Mouse (Mus musculus) cerebellum, adult 9-10 months (tissue): ENCODE results near the gene Uchl5.
A peak's percentile ranks its signal among the peaks of the same experiment; 100 is the strongest.

Experiments used
- DNase-seq: peaks from one replicate; pipeline ENCODE4 v3.0.0; 2022

Gene Uchl5

DNA sequence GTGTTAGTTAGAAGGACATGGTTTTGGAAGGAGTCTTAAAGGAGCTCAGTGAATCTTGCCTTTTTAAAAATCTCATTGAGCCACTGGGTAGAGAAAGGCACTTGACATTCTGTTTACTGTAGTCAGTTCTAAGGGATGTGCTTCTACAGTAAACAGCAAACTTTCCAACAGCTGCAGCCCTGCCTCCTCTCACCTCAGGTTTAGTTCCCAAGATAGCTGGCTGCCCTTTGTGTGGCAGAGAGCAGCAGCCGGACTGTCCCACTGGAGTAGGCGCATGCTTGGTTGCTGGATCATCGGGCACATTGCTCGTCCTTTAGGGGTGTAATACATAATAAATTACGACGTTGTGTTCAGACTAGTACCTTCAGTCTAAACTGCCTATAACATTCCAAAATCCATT lies 32.0 kb downstream of the Uchl5 start:
- no peak for DNase-seq

DNA sequence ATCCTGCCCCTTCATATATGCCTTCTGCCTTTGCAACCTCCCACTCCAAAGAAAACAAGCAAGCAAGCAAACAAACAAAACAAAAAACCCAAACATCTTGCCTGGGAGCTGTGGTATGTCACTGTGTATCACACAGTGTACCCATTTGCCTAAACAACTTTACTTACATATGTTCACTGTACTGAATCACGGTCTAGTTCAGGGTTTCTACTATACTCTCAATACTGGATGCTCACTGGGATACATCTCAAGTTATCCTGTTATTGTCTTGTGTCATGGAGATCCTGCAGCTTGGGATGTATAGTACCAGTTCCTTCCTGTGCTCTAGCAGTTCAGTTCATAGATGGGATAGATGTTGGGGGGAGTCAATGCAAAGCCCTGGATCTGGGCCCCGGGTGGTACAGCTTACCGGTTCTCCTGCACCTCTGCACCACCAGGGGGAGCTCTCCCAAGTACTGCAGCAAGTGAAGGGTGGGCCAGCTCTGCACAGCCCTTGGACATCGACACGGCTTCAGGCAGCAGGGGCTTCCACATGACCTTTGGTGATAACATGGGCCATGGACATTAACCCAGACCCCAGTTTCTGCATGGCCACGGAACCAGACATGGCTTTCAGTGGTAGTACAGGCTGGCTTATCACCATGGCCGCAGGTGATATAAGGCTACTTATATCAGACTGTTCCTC lies 36.7 kb downstream of the Uchl5 start:
- peak; percentile 41 for DNase-seq

DNA sequence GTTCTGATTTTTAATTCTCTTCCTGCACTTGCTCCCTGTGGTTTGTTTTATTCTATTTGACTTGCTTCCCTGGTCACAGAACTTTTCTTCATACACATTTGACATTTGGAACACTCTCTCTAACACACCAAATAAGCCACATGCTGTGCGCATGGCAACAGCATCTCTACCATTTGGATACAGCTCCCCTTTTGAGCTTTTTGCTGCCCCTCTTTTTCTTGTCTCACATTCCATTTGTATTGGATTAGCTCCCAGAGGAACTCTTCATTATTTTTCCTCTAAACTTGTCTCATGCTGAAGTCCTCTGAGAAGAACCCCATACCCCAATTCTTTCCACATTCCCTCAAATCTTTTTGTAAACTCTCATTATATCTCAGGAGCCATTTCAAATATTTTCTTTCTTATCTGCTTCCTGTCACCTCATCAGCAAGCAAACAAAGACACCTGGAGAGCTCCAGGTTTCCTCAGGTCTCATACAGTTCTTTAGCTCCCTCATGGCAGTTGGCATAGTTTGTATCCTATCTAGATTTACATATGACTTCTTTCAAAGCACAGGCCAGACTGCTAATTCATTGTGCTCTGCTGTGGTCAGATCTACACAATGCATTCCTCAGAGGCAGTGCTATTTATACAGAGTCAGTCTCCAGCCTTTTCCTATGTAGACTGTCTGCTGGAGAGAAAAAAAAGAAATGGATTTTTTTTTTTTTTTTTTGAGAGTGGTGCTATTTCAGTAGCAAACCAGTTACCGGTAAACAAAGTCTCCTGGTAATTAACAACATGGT lies 43.2 kb downstream of the Uchl5 start:
- no peak for DNase-seq

DNA sequence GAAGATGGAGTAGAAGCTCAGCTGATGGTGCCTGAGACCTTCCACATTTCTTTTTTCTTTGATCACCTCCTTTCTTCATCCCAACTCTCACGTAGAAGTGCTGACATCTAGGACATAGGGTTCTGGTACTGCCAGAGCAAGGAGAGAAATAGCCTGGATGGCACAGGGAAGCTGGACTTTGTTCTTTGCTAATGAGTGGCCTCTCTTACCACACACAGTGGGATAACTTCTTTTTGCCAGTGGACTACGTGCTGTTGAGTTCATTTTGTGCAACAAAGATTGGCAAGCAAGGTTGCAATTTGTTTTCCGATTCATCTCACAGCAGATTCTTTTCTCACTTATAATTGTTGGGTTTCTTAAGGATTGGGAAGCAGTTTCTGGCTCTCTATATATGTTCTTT lies 45.6 kb downstream of the Uchl5 start:
- DNase-seq, result no peak

DNA sequence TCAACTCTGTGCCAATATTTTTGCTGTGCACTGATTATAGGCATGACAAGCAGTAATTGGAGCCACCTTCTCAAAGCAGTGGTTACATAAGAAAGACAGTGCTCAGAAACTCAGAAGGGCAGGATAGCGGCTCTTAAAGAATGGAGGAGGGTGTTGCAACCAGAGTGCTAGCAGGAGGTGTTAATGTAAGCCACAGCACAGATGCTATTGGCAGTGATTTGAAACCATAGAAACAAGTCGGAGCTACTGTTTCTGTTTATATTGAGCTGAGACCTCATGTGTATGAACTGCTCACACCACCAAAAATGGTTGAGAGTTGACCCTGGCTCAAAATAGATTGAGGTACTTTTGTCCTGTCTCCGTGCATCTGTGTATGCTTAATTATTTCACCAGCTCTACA lies 53.6 kb downstream of the Uchl5 start:
- DNase-seq, result no peak

DNA sequence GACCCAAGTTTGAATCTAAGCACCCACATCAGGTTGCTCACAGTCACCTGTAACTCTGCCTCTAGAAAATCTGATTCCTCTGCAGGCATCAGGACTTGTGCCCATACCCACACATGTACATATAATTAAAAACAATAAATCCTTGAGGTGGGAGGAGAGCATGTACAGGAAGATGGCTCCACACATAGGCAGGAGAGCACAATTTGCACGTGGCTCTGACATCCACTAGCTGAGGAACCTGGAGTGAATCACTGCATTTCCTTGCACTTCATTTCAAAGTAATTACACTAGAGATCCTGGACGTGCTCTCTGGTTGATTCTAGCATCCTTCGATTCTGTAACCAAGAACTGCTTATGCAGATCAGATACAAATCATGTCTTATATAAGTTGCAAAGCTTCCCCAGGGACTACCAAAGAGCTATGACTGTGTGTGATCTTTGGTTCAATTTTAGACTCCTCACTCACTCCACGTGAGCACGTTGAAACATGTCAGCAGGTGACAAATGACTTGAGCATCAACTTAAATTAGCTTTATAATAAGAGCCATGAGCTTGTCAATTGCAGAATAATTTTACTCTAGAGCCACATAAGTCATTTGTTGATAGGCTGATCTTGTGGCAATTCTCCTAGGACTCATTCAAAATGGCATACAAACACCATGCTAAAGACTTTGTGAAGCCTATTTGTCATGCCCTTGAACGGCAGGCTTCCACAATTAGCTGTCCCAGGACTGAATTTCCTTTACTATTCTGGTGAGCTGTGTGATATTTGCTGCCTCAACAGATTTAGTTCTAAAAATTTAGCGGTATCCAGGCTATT lies 59.5 kb downstream of the Uchl5 start:
- no peak for DNase-seq

DNA sequence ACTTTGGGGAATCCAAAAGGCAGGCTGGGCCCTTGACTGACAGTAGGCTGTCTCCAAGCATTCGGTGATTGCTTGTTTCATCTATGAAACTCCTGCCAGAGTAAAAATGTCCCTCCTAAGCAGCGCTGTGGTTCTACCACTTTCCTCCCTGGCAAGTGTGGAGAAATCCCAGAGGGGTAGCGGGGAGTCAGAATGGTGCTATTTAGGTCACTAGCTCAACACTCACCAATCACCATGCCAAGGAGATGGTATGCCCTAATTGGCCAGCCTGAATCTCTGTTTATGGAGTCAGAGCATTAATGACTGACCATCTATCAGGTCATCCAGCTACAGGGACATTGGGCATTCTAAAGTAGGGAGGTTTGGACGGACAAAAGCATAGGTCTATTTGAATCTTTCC lies 60.6 kb downstream of the Uchl5 start:
- no peak for DNase-seq

DNA sequence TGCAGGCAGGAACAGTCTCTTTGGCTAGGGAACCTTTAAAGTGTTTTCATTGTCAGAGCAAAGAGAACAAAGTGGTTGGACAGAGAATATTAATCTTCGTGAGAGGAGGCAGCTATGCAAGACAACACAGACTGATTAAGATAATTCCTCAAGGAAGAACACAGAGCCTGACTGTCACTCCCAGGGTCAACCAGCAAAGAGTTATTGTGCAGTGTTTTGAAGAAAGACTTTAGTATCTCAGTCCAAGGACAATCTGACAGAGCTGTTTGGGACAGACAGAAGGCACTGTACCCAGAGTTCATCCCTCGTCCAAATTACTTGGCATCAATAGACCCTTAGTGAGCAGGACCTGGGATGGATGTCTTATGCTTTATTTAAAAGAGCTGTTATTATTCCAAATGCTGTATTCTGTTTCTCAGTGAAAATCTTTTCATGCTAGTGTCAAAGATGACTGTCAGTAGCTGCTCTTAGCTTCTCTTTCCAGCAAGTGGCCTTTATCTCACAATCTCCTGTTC lies 61.9 kb downstream of the Uchl5 start:
- no peak for DNase-seq

DNA sequence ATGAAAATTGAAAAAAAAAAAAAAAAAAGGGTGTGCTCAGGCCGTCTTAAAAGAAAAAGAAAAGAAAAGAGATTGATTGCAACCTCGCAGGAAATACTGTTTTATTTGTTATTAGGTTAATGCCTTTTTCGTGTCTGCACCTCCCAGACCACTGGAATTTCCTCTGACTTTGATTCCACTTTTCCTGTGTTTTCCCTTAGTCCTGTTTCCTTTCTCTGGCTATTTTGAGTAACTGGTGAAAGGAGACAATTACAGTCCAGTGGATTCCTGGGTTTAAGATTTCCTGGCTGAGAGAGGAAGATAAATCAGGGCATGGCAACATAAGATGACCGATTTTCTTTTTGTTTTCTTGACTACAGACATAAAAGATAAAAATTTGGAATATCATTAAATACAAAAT lies 75.3 kb downstream of the Uchl5 start:
- no peak for DNase-seq

DNA sequence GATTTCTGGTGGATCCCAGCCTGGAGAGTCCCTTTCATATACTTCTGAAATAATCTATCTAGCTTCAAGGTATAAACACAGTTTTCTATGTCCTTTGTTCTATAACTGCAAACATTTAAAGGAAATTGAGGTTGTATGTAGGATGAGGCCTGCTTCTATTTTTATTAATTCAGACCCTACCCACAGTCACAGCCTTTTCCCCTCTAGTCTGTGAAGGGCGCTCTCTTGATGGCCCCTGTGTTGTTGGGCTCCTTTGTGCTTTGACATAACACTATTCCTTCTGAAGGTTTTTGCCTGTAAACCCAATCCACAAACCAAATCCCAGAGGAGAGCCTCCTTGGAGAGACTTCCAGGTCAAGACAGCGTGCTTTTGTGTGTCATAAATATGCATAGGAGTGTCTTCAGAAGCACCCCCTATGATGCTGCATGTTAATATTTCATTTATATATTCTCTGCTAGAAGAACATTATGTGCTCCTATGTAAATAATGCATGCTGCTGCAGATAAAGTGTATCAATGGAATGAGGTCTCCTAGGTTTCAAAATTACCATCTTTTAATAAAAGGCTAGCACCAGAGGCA lies 75.8 kb downstream of the Uchl5 start:
- DNase-seq, result no peak

DNA sequence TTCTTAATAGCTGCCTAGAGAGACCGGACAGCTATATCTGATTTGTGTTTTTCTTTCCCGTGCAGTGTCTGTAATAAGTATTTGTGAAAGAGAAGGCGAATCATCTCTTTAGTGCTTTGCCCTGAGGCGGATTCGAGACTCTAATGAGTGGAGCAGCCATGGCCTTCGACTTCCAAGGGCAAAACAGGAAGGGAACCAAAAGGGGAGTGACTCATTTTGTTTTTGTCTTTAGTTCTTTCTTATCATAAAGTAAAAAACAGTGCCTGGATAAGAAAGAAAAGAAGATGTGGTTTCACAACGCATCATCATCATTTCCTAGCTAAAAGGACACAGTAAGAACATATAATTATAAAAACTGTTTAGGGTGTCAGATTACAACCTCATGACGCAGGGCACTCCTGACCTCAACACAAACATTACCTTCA lies 76.6 kb downstream of the Uchl5 start:
- no peak for DNase-seq

DNA sequence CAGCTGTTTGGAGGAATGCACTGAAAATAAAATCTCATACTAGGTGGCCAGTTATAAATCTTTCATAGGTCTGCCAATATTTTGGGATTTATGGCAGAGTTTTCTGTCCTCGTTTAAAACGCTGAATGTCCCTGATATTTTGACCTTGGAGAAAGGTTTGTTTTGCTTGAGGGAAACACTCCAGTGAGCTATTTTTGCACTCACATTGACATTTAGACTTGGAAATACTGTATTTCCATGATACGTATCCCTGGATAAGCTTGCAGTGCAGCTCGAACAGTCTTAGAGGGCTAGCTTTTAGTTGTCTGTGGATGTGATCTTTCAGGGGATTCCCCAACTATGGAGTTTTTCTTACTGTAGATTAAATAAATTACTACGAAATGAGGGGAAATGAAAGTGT lies 78.6 kb downstream of the Uchl5 start:
- DNase-seq, result no peak
